Mouse (Mus musculus) embryonic facial prominence, embryonic 14.5 days (tissue): ENCODE measurements at regions not wholly inside any gene's neighbourhood (a gene's known extent, or its start where the extent isn't known, plus 50 kb on each side); places are given as distances from the start of the nearest gene placed in this dataset.

Experiments used
- ATAC-seq: fragments of 200-750 bp; cut with Nextera tagmentation; 2 replicates; pipeline ENCODE4 v1.8.0; 2017; ENCODE audit warnings: low read depth, moderate number of reproducible peaks, moderate TSS enrichment
- DNase-seq: peaks from one replicate; pipeline ENCODE4 v3.0.0-alpha.2; 2015; ENCODE audit warnings: low spot score
- H3K27ac ChIP-seq: fragments of 300-500 bp; sonication (generic); replicated peaks from 2 replicates; pipeline ENCODE4 v1.5.1; 2014; ENCODE audit warnings: low read depth, mild to moderate bottlenecking, low read length, moderate library complexity
- H3K27me3 ChIP-seq: fragments of 300-500 bp; sonication (generic); replicated peaks from 2 replicates; pipeline ENCODE4 v1.6.1; 2014; ENCODE audit warnings: low read length; ENCODE audit not compliant: control insufficient read depth, insufficient read depth
- H3K36me3 ChIP-seq: fragments of 300-500 bp; sonication (generic); 2 replicates; pipeline ENCODE4 v1.6.1; 2014; ENCODE audit warnings: low read length, mixed read lengths; ENCODE audit not compliant: control insufficient read depth, insufficient read depth
- H3K4me1 ChIP-seq: fragments of 300-500 bp; sonication (generic); 2 replicates; pipeline ENCODE4 v1.6.1; 2014; ENCODE audit warnings: antibody characterized with exemption, low read length; ENCODE audit not compliant: control insufficient read depth, insufficient read depth
- H3K4me2 ChIP-seq: fragments of 300-500 bp; sonication (generic); 2 replicates; pipeline ENCODE4 v1.6.1; 2014; ENCODE audit warnings: low read depth, mild to moderate bottlenecking, low read length, moderate library complexity, mixed read lengths
- H3K4me3 ChIP-seq: fragments of 300-500 bp; sonication (generic); 2 replicates; pipeline ENCODE4 v1.5.1; 2014; ENCODE audit warnings: low read depth, mild to moderate bottlenecking, low read length
- H3K9ac ChIP-seq: fragments of 300-500 bp; sonication (generic); 2 replicates; pipeline ENCODE4 v1.6.1; 2014; ENCODE audit warnings: low read depth, mild to moderate bottlenecking, low read length, moderate library complexity, mixed read lengths
- H3K9me3 ChIP-seq: fragments of 300-500 bp; sonication (generic); 2 replicates; pipeline ENCODE4 v1.6.1; 2016; ENCODE audit warnings: low read length; ENCODE audit not compliant: control insufficient read depth
- WGBS: fragments of 180-500 bp; shearing (Covaris S2); extraction: QIAGEN DNeasy Blood & Tissue Kit; methylation state at CpG from one replicate; pipeline ENCODE4 v1.1.7; 2014; 5-methylcytosine and 5-hydroxymethylcytosine counted together

DNA sequence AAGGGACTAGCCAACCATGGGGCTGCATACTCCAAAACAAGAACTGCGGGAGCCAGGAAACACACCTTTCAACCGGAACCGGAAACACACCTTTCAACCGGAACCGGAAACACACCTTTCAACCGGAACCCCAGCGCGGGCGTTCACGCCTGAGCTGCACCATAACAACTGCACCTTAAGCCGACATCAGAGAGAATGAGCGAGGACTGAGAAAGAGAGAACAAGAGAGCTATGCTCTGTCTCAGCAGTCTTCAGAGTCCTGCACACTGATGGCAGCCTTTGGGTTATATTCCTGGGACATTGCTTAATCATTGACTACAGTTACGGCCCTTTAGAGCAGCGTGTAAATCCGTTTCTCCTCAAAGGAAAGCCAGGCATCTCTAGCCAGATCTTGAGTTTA, 58.1 kb upstream of the Mark1 start:
- Histone ChIP-seq H3K9ac (no peak overlapping the region), H3K4me2 (no peak overlapping the region), H3K27ac (no peak overlapping the region), H3K4me1 (no peaks in the 10 kb centered on the region), H3K36me3 (no peaks in the 10 kb centered on the region), H3K27me3 (no peaks in the 10 kb centered on the region), H3K9me3 (no peaks in the 10 kb centered on the region), H3K4me3 (no peak overlapping the region)
- WGBS: 81% methylated on average over 15 of the region's 15 CpGs
- ATAC-seq (no peak), DNase-seq (no peak)

- no peak overlapping the region for H3K27ac ChIP-seq
- H3K27me3 ChIP-seq: no peaks in the 10 kb centered on the region
- 87% methylated on average over 6 of the region's 6 CpGs for WGBS
- ATAC-seq: no peak
- no peaks in the 10 kb centered on the region for H3K4me1 ChIP-seq
- no peak overlapping the region for H3K4me2 ChIP-seq
- H3K9ac ChIP-seq: no peak overlapping the region
- no peaks in the 10 kb centered on the region for H3K9me3 ChIP-seq
- DNase-seq: no peak
- no peaks in the 10 kb centered on the region for H3K36me3 ChIP-seq
- no peak overlapping the region for H3K4me3 ChIP-seq
Measured at GRCm38 (mm10) chr1:185052700-185053099, 53.3 kb upstream of the Mark1 start.

GRCm38 (mm10) chr1:185049980-185050379, 50.6 kb upstream of the Mark1 start:
- DNase-seq (no peak), ATAC-seq (no peak)
- WGBS: 81% methylated on average over 2 of the region's 2 CpGs
- Histone ChIP-seq H3K9me3 (no peaks in the 10 kb centered on the region), H3K9ac (no peak overlapping the region), H3K4me2 (no peak overlapping the region), H3K36me3 (no peaks in the 10 kb centered on the region), H3K4me3 (no peak overlapping the region), H3K27ac (no peak overlapping the region), H3K27me3 (no peaks in the 10 kb centered on the region), H3K4me1 (no peaks in the 10 kb centered on the region)
